Mouse (Mus musculus): ENCODE data around the gene Cnr2. TPM values are rescaled to one million over a fixed set of nuclear protein-coding genes. Genes with fewer than 3 reads are reported as not detected.

Cnr2 gene
- polyA plus RNA-seq, 1 experiment from 2014 or later, result 5.8 TPM

- peak; percentile 26 for DNase-seq (ENCODE audit: low spot score)
Observed at GRCm38 (mm10) chr4:135875991-135876582, 19.1 kb upstream of the Cnr2 start.

- DNase-seq (ENCODE audit: low spot score), result peak; percentile 87
Observed at GRCm38 (mm10) chr4:135876583-135877020, 18.6 kb upstream of the Cnr2 start.

- DNase-seq (ENCODE audit: low spot score), result peak; percentile 2
Observed at GRCm38 (mm10) chr4:135877742-135878141, 17.5 kb upstream of the Cnr2 start.

GRCm38 (mm10) chr4:135879021-135879420 is 16.2 kb upstream of the Cnr2 start:
- no peak for DNase-seq (ENCODE audit: low spot score)

GRCm38 (mm10) chr4:135880018-135880417 is 15.2 kb upstream of the Cnr2 start:
- no peak for DNase-seq (ENCODE audit: low spot score)

GRCm38 (mm10) chr4:135880576-135880975 is 14.6 kb upstream of the Cnr2 start:
- no peak for DNase-seq (ENCODE audit: low spot score)

- no peak for DNase-seq (ENCODE audit: low spot score)
Observed at GRCm38 (mm10) chr4:135882023-135882422, 13.2 kb upstream of the Cnr2 start.

- DNase-seq (ENCODE audit: low spot score), result peak; percentile 50
Observed at GRCm38 (mm10) chr4:135883401-135883851, 11.8 kb upstream of the Cnr2 start.

- peak; percentile 50 for DNase-seq (ENCODE audit: low spot score)
Observed at GRCm38 (mm10) chr4:135883881-135884516, 11.2 kb upstream of the Cnr2 start.

GRCm38 (mm10) chr4:135884531-135884930 is 10.7 kb upstream of the Cnr2 start:
- DNase-seq (ENCODE audit: low spot score), result peak; percentile 2

- DNase-seq (ENCODE audit: low spot score), result no peak
Observed at GRCm38 (mm10) chr4:135885676-135886075, 9.5 kb upstream of the Cnr2 start.

GRCm38 (mm10) chr4:135886184-135886583 is 9.0 kb upstream of the Cnr2 start:
- DNase-seq (ENCODE audit: low spot score), result no peak

GRCm38 (mm10) chr4:135888448-135889057 is 6.6 kb upstream of the Cnr2 start:
- DNase-seq (ENCODE audit: low spot score), result no peak

- DNase-seq (ENCODE audit: low spot score), result no peak
Observed at GRCm38 (mm10) chr4:135889146-135889883, 5.9 kb upstream of the Cnr2 start.

- DNase-seq (ENCODE audit: low spot score), result peak; percentile 82
Observed at GRCm38 (mm10) chr4:135889884-135890283, 5.3 kb upstream of the Cnr2 start.

GRCm38 (mm10) chr4:135891539-135891938 is 3.7 kb upstream of the Cnr2 start:
- no peak for DNase-seq (ENCODE audit: low spot score)

GRCm38 (mm10) chr4:135892884-135893283 is 2.3 kb upstream of the Cnr2 start:
- DNase-seq (ENCODE audit: low spot score), result no peak

- peak; percentile 25 for DNase-seq (ENCODE audit: low spot score)
Observed at GRCm38 (mm10) chr4:135896157-135896556, 963 bp downstream of the Cnr2 start.

- peak; percentile 79 for DNase-seq (ENCODE audit: low spot score)
Observed at GRCm38 (mm10) chr4:135898380-135899049, 3.3 kb downstream of the Cnr2 start.

GRCm38 (mm10) chr4:135899050-135899448 is 3.9 kb downstream of the Cnr2 start:
- DNase-seq (ENCODE audit: low spot score), result no peak

- no peak for DNase-seq (ENCODE audit: low spot score)
Observed at GRCm38 (mm10) chr4:135900008-135900407, 4.8 kb downstream of the Cnr2 start.

Measured in thymus, postnatal 0 days (tissue).